Mouse (Mus musculus): ENCODE data around the gene Slc39a13. TPM values are rescaled to one million over a fixed set of nuclear protein-coding genes. Genes with fewer than 3 reads are reported as not detected.

The Slc39a13 gene
- 10 to 100 TPM; 24.0 to 35.7 TPM for polyA plus RNA-seq (2017; shearing (Covaris generic))

GRCm38 (mm10) chr2:91070076-91070800 is at the start of gene Slc39a13:
Slc39a13 (minus strand) TSS chr2:91070417.

DNA sequence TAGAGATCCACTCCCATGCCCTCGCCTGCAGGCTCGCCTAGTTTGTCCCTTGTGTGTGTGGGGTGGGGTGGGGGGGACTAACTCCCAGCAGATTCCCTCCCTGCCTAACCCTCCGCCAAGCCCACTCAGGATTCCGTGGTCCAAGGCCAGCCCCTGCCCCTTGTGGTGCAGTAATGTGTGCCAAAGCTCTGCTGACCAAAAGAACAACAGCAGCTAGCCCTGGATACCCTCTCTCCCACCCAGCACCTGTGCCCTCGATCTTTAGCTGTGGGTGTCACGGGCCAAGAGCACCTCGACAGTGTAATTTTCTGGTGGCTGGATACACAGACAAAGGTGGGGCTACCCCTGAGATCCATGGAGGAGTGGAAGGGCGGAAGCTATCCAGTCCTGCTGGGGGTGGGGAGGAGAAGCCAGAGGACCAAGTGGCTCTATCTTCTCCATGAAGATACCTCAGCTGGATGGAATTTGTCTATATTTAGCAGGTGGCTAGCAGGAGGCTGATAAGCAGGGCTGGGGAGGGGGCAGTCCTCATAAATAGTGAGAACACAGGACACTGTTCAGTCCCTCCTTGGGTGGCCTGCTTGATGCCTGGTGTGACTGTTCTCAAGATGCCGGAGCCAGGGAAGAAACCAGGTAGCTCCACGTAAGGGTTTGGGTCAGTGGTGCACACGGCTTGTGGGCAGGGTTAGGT is 47.5 kb upstream of the Slc39a13 start, which contains the start of gene Mybpc3:
Mybpc3 (plus strand) TSS at position 560 of the 691 bp plus-strand sequence.

DNA sequence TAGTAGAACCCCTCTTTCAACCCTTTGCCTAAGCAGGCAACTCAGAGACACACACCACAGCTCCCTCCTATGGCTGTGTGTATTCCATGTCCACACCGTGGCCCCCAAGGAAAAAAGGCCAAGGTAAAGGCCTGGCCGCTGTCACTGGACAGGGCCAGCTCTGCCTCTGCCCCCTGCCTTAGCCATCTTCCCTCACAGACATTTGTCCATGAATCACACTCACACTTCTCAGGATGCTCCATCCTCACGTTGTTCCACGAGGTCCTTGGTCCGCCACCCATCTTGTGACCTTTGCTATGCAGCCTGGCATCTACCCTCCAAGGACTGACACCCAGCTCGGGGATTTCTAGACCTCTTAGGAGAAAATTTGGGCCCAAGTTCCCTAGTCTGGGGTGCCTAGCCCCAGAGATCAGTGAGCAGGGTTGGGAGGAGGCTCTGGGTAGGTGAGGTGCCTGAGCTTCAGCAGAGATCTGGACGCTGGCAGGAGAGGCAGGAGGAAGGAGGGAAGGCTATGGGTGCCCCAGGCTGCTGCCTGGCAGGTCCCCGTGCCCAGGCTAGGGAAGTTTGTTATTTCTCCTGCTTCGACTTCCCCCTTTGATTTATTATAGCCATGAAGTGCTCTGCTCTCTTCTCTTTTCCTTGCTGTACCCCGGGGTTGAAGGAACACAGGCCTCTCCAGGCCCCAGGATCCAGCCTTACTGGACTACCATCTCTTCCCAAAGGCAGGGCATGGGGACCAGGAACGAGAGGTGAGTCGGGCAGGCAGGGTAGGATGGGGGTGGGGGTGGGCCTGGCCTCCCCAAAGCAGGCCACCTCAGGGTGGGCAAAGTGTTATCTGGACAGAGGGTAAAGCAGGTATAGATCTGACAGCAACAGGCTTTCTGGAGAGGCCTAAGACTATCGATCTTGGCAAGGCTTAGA is 11.8 kb upstream of the Slc39a13 start, which contains the start of gene Spi1:
Spi1 (plus strand) TSS at position 616 of the 921 bp plus-strand sequence.

GRCm38 (mm10) chr2:91053934-91054382 is 16.3 kb downstream of the Slc39a13 start, which contains the start of gene Psmc3:
Psmc3 (plus strand) TSS chr2:91054009.

GRCm38 (mm10) chr2:91035385-91035784 is 34.8 kb downstream of the Slc39a13 start, which contains the start of gene Rapsn:
Rapsn (plus strand) TSS chr2:91035620.

Other genes with a start within 250 kb of the Slc39a13 start
- 100 to 1,000 TPM; 133 to 138 TPM for gene Mtch2, start 223.3 kb downstream of the Slc39a13 start, polyA plus RNA-seq (2017; shearing (Covaris generic))
- gene C1qtnf4, start 184.6 kb downstream of the Slc39a13 start, polyA plus RNA-seq (2017; shearing (Covaris generic)): 1 to 10 TPM; 3.7 to 6.9 TPM
- 10 to 100 TPM; 37.8 to 42.8 TPM for gene Kbtbd4, start 165.7 kb downstream of the Slc39a13 start, polyA plus RNA-seq (2017; shearing (Covaris generic))
- 100 to 1,000 TPM; 140 to 182 TPM for gene Ndufs3, start 165.6 kb downstream of the Slc39a13 start, polyA plus RNA-seq (2017; shearing (Covaris generic))
- 100 to 1,000 TPM in 1 of 2 experiments, 10 to 100 TPM in 1; 91.9 to 107 TPM for gene Celf1, start 130.0 kb downstream of the Slc39a13 start, polyA plus RNA-seq (2017; shearing (Covaris generic))
- gene Rapsn, start 34.8 kb downstream of the Slc39a13 start, polyA plus RNA-seq (2017; shearing (Covaris generic)): 10 to 100 TPM in 1 of 2 experiments, 1 to 10 TPM in 1; 3.4 to 17.6 TPM
- 100 to 1,000 TPM; 283 to 308 TPM for gene Psmc3, start 16.4 kb downstream of the Slc39a13 start, polyA plus RNA-seq (2017; shearing (Covaris generic))
- 1 to 10 TPM; 2.5 to 7.1 TPM for gene Spi1, start 12.0 kb upstream of the Slc39a13 start, polyA plus RNA-seq (2017; shearing (Covaris generic))
- gene Mybpc3, start 47.7 kb upstream of the Slc39a13 start, polyA plus RNA-seq (2017; shearing (Covaris generic)): under 1 TPM; 0.05 to 0.12 TPM
- 100 to 1,000 TPM in 1 of 2 experiments, 10 to 100 TPM in 1; 81.4 to 127 TPM for gene Madd, start 113.4 kb upstream of the Slc39a13 start, polyA plus RNA-seq (2017; shearing (Covaris generic))
- gene Nr1h3, start 132.4 kb upstream of the Slc39a13 start, polyA plus RNA-seq (2017; shearing (Covaris generic)): 1 to 10 TPM; 2.8 to 3.9 TPM
- gene Acp2, start 132.5 kb upstream of the Slc39a13 start, polyA plus RNA-seq (2017; shearing (Covaris generic)): 10 to 100 TPM; 12.4 to 14.5 TPM
- 10 to 100 TPM; 69.9 to 75.5 TPM for gene Ddb2, start 166.6 kb upstream of the Slc39a13 start, polyA plus RNA-seq (2017; shearing (Covaris generic))
- gene Pacsin3, start 185.5 kb upstream of the Slc39a13 start, polyA plus RNA-seq (2017; shearing (Covaris generic)): under 1 TPM; 0.29 to 0.49 TPM
- 100 to 1,000 TPM in 1 of 2 experiments, 10 to 100 TPM in 1; 95.9 to 121 TPM for gene Arfgap2, start 194.6 kb upstream of the Slc39a13 start, polyA plus RNA-seq (2017; shearing (Covaris generic))

Data from activated CD4-positive, CD25-positive, alpha-beta regulatory T cell (primary cell).